Mouse (Mus musculus) kidney, embryonic 16.5 days (tissue): ENCODE results near the gene Serpini2. TPM values are rescaled to one million over a fixed set of nuclear protein-coding genes. Genes with fewer than 3 reads are reported as not detected.
"Not testable (repeated sequence)": the region's sequence is repeated elsewhere in the genome, so short reads cannot be mapped to it uniquely, and the experiment has no call there.

Source experiments
- ATAC-seq: fragments of 200-750 bp; cut with Nextera tagmentation; 2 replicates; pipeline ENCODE4 v1.8.0; 2017; ENCODE audit warnings: moderate TSS enrichment; ENCODE audit not compliant: low FRiP score, low TSS enrichment
- H3K27ac ChIP-seq: fragments of 300-500 bp; sonication (generic); 2 replicates; pipeline ENCODE4 v1.5.1; 2014; ENCODE audit warnings: low read length
- H3K27me3 ChIP-seq: fragments of 300-500 bp; sonication (generic); 2 replicates; pipeline ENCODE4 v1.6.1; 2014; ENCODE audit warnings: low read length, control low read depth, mixed read lengths; ENCODE audit not compliant: insufficient read depth
- H3K36me3 ChIP-seq: fragments of 300-500 bp; sonication (generic); 2 replicates; pipeline ENCODE4 v1.6.1; 2014; ENCODE audit warnings: low read length, control low read depth, mixed read lengths; ENCODE audit not compliant: insufficient read depth
- H3K4me1 ChIP-seq: fragments of 300-500 bp; sonication (generic); 2 replicates; pipeline ENCODE4 v1.6.1; 2014; ENCODE audit warnings: low read length, control low read depth, mixed read lengths; ENCODE audit not compliant: insufficient read depth
- H3K4me2 ChIP-seq: fragments of 300-500 bp; sonication (generic); replicated peaks from 2 replicates; pipeline ENCODE4 v1.6.1; 2014; ENCODE audit warnings: low read depth, low read length
- H3K4me3 ChIP-seq: fragments of 300-500 bp; sonication (generic); 2 replicates; pipeline ENCODE4 v1.5.1; 2014; ENCODE audit warnings: mild to moderate bottlenecking, low read length
- H3K9ac ChIP-seq: fragments of 300-500 bp; sonication (generic); replicated peaks from 2 replicates; pipeline ENCODE4 v1.6.1; 2014; ENCODE audit warnings: low read length
- H3K9me3 ChIP-seq: fragments of 300-500 bp; sonication (generic); 2 replicates; pipeline ENCODE4 v1.6.1; 2016; ENCODE audit warnings: low read length, control low read depth
- WGBS: fragments of 180-500 bp; shearing (Covaris S2); extraction: QIAGEN DNeasy Blood & Tissue Kit; methylation state at CpG from one replicate; pipeline ENCODE4 v1.1.7; 2014; 5-methylcytosine and 5-hydroxymethylcytosine counted together
- polyA plus RNA-seq: library from polyadenylated mRNA; unstranded; fragments of >200 nt; fragmentation: Nextera tagmentation; extraction: Ambion mirVana; gene quantifications from 2 replicates; pipeline ENCODE4 v1.2.1, GENCODE M21; 2015

The Serpini2 gene
- not detected in 2 replicates for polyA plus RNA-seq

DNA sequence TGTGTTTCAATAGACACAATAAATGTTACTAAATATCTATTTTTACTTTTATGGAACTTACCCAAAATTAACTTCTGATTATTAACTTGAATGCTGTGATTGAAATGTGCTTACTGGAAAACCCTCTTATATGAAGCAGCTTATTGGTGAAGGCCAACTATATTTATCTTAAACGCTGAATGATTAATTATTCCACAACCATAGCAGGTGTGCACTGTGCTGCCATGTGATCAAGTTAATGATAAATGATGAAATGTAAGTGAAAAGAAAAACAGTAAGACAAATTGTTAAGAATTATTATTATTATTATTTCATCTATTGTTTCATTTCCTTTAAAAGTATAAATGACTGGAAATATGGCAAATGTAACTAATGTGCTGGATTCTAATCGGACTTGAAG lies at the start of gene Serpini2:
Serpini2 (minus strand) TSS at position 101 of the 400 bp plus-strand sequence.
- no peak within 1 kb of the TSS for H3K4me2 ChIP-seq
- H3K27me3 ChIP-seq, result no peaks in the 10 kb centered on the region
- WGBS, result 85% methylated on average over 2 of the region's 2 CpGs
- no peaks in the 10 kb centered on the region for H3K4me1 ChIP-seq
- no peak within 1 kb of the TSS for H3K4me3 ChIP-seq
- ATAC-seq, result no peak
- H3K36me3 ChIP-seq, result no peaks in the 10 kb centered on the region
- no peak within 1 kb of the TSS for H3K27ac ChIP-seq
- H3K9me3 ChIP-seq, result no peaks in the 10 kb centered on the region
- no peak within 1 kb of the TSS for H3K9ac ChIP-seq

DNA sequence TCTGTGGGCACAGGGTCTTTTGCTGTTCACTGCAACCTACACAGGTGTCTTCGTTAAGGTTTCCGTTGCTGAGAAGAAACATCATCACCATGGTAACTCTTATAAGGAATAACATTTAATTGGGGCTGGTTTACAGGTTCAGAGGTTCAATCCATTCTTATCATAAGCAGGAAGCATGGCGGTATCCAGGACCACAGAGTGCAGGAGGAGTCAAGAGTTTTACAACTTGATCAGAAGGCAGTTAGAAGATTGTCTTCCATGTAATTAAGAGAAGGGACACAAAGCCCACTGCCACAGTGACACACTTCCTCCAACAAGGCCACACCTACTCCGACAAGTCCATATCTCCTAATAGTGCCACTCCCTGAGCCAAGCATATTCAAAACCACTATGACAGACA lies 39.0 kb upstream of the Serpini2 start:
- Histone ChIP-seq H3K27ac (no peak overlapping the region), H3K4me3 (no peak overlapping the region), H3K9ac (no peak overlapping the region), H3K27me3 (no peaks in the 10 kb centered on the region), H3K4me1 (no peaks in the 10 kb centered on the region), H3K9me3 (no peaks in the 10 kb centered on the region), H3K36me3 (no peaks in the 10 kb centered on the region), H3K4me2 (no peak overlapping the region)
- 81% methylated on average over 4 of the region's 4 CpGs for WGBS
- no peak for ATAC-seq

DNA sequence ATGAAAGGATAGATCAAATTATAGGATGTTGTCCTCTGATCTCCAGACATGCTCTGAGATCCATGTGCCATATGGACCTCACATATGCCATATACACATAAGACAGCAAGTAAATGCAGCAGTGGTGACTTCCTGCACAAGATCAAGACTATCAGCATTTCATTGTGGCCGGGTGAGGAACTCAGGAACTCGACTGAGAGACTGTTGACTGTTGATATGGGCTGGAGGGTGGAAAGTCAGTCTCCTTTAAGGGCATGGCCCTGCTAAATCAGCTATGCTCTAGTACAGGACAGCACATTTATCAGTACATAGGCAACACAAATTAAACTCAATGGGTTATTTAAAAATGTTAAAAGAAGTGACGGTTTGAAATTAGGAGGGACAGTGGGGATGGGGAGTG lies 38.4 kb upstream of the Serpini2 start:
- no peak for ATAC-seq
- no peaks in the 10 kb centered on the region for H3K9me3 ChIP-seq
- no peak overlapping the region for H3K4me2 ChIP-seq
- H3K4me1 ChIP-seq, result no peaks in the 10 kb centered on the region
- no peak overlapping the region for H3K9ac ChIP-seq
- no peak overlapping the region for H3K4me3 ChIP-seq
- H3K27ac ChIP-seq, result no peak overlapping the region
- H3K36me3 ChIP-seq, result no peaks in the 10 kb centered on the region
- H3K27me3 ChIP-seq, result no peaks in the 10 kb centered on the region
- 69% methylated on average over 3 of the region's 3 CpGs for WGBS

DNA sequence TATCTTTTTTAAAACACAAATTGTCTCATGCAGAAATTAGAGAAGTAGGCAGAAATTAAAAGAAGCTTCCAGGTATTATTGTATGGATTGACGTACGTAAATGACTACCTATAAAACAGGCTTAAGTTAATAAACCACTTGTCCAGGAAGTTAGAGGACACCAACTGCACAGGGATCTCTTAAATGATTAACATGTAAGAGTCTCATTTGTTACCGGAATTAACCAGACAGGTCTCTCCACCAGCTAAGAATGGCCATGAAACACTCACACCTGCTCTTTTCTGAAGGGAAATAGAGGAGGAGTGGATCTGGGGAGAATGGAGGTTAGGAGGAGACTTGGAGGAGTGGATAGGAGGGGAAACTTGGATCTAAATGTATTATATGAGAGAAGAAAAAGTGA lies 35.7 kb upstream of the Serpini2 start:
- Histone ChIP-seq H3K36me3 (no peaks in the 10 kb centered on the region), H3K9ac (no peak overlapping the region), H3K4me3 (no peak overlapping the region), H3K4me2 (no peak overlapping the region), H3K4me1 (no peaks in the 10 kb centered on the region), H3K9me3 (no peaks in the 10 kb centered on the region), H3K27me3 (no peaks in the 10 kb centered on the region), H3K27ac (no peak overlapping the region)
- WGBS, result 66% methylated on average over 3 of the region's 3 CpGs
- peak; percentile 83; the same call in 1 of the 2 replicates for ATAC-seq

DNA sequence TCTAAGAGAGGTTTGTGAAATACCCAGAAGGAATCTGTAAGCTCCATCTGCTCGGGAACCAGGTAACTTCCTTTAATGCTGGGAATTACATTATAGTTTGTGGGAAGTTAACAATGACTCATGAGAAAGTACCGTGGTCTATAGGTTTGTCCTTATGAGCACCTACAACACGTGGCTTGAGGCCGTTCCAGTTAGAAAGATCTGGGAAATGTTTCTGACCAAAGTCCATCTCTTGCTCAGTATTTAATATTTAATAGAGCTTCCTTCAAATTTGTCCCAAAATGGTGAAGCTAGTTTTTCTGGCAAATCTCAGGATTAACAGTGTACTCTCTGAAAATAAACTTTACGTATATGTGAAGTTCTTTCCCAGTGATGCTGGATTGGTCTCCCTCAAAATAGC lies 34.7 kb upstream of the Serpini2 start:
- H3K4me1 ChIP-seq, result no peaks in the 10 kb centered on the region
- no peak overlapping the region for H3K9ac ChIP-seq
- H3K27ac ChIP-seq, result no peak overlapping the region
- no peaks in the 10 kb centered on the region for H3K9me3 ChIP-seq
- 86% methylated on average over 5 of the region's 5 CpGs for WGBS
- H3K4me2 ChIP-seq, result no peak overlapping the region
- H3K36me3 ChIP-seq, result no peaks in the 10 kb centered on the region
- ATAC-seq, result no peak
- no peaks in the 10 kb centered on the region for H3K27me3 ChIP-seq
- no peak overlapping the region for H3K4me3 ChIP-seq

DNA sequence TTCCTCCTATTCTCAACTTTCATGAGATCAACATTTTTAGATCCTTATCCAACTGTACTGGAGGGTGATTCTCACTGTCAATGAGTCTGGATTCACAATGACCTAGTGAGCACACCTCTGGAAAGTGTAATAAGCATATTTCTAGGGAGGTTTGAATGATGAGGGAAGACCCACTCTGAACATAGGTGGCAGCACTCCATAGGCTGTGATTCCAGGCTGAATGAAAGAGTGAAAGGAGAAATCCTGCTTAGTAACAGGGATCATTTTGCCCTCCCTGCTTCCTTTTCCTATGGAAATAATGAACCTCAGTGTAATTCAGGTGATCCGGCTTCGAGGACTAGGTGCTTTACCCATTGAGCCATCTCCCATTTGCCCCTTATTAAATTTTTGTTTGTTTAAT lies 31.2 kb upstream of the Serpini2 start:
- Histone ChIP-seq H3K4me2 (no peak overlapping the region), H3K4me1 (no peaks in the 10 kb centered on the region), H3K9ac (no peak overlapping the region), H3K9me3 (no peaks in the 10 kb centered on the region), H3K27ac (no peak overlapping the region), H3K36me3 (no peaks in the 10 kb centered on the region), H3K4me3 (no peak overlapping the region), H3K27me3 (no peaks in the 10 kb centered on the region)
- WGBS, result 93% methylated on average over 2 of the region's 2 CpGs
- ATAC-seq, result no peak

DNA sequence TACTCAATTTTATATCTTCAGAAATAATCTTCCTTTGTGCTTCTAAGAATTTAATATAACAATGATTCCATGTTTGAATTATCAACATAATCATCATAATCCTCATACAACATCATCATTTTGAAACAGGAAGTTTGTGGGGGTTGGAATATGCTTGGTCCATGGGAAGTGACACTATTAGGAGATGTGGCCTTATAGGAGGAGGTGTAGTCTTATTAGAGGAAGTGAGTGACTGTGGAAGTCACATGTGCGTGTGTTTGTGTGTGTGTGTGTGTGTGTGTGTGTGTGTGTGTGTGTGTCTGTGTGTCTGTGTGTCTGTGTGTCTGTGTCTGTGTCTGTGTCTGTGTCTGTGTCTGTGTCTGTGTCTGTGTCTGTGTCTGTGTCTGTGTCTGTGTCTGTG lies 29.6 kb upstream of the Serpini2 start:
- not testable (repeated sequence) for H3K27ac ChIP-seq, H3K4me2 ChIP-seq, H3K27me3 ChIP-seq, H3K4me1 ChIP-seq, H3K9ac ChIP-seq, H3K36me3 ChIP-seq, H3K9me3 ChIP-seq, H3K4me3 ChIP-seq, ATAC-seq
- WGBS, result 100% methylated on average over 1 of the region's 1 CpGs

DNA sequence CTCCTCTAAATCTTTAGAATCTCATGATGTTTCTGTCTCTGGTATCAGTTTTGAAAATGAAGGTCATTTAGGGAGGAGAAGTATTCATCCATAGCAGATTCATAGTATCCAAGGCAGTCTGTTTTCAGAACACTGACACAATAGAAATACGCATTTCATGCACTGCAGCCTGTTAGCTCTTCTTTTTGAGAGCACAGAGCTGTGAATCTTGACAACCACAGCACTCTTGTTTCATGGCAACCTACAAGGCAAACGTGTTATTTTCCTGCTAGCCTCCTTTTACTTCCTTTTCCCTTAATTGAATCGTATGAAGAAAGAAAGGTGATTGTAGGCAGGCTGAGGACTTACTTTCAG lies 27.9 kb upstream of the Serpini2 start:
- H3K9ac ChIP-seq, result no peak overlapping the region
- WGBS, result 43% methylated on average over 3 of the region's 3 CpGs

DNA sequence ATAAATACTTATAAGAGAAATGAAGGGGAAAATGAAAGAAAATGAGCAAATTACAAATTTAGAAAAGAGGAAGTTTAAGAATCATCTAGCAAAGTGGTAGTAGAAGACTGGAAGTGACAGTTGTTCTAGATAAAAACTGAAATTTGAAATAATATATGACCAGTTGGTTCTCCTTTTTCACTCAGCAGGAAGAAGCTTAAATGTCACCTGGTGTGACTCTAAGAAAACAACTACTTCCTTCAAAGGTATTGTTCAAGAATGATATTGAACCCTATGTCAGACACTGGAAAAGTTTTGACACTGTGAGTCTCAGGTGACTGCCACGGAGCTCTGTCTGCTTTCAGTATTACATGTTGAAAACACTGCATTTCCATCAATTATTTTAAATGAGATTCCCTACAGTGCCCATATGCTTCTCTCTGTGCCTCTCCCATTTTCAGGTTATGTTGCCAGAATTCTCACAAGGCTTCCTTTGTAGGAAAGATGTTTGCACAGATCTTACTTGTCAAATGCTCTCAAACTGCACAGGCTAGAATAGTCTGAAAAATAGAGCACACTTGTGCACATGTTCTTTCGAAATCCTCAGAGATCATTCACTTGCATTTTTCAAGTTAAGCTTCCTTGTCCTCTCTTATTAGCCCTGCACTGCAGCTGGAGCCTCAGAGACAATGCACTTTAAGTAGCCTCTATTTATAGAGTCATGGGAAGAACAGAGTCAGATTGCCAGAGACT lies 27.3 kb upstream of the Serpini2 start:
- H3K9me3 ChIP-seq, result no peaks in the 10 kb centered on the region
- H3K4me1 ChIP-seq, result no peaks in the 10 kb centered on the region
- ATAC-seq, result no peak
- no peak overlapping the region for H3K9ac ChIP-seq
- no peak overlapping the region for H3K4me2 ChIP-seq
- no peaks in the 10 kb centered on the region for H3K27me3 ChIP-seq
- H3K4me3 ChIP-seq, result no peak overlapping the region
- WGBS, result 58% methylated on average over 2 of the region's 2 CpGs
- H3K36me3 ChIP-seq, result no peaks in the 10 kb centered on the region
- H3K27ac ChIP-seq, result no peak overlapping the region

More for the DNA sequence above, 27.9 kb upstream of the Serpini2 start:
- ATAC-seq, result no peak
- H3K36me3 ChIP-seq, result no peaks in the 10 kb centered on the region
- H3K4me2 ChIP-seq, result no peak overlapping the region
- no peak overlapping the region for H3K4me3 ChIP-seq
- no peak overlapping the region for H3K27ac ChIP-seq
- H3K4me1 ChIP-seq, result no peaks in the 10 kb centered on the region
- no peaks in the 10 kb centered on the region for H3K27me3 ChIP-seq
- H3K9me3 ChIP-seq, result no peaks in the 10 kb centered on the region

DNA sequence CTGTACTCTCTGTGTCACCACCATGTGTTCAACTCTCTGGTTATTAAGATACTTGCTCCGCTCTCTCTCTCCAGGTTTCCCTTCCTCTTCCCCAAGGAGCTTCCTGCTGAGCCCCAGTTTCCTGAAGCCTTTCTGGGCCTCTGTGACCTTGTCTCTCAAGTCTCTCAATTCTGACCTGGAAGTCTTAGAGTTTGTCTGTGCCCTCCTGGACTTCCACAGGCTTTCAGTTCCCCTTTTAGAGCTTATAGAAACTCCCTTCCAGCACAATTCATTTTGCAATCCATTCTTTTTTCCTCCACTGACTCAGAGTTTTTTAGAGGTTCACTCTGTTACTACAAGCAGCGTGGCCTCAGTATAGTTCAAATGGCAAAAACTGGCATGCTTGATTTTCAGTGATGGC lies 23.4 kb upstream of the Serpini2 start:
- Histone ChIP-seq H3K9me3 (no peaks in the 10 kb centered on the region), H3K9ac (no peak overlapping the region), H3K4me2 (no peak overlapping the region), H3K36me3 (no peaks in the 10 kb centered on the region), H3K4me3 (no peak overlapping the region), H3K27ac (no peak overlapping the region), H3K27me3 (no peaks in the 10 kb centered on the region), H3K4me1 (no peaks in the 10 kb centered on the region)
- WGBS, result 80% methylated on average over 2 of the region's 2 CpGs
- ATAC-seq, result no peak
